Mouse (Mus musculus) intestine, postnatal 0 days (tissue): ENCODE measurements around the gene Tmem126b. TPM values are rescaled to one million over a fixed set of nuclear protein-coding genes. Genes with fewer than 3 reads are reported as not detected.

Source experiments
- ATAC-seq: fragments of 200-750 bp; cut with Nextera tagmentation; 2 replicates; pipeline ENCODE4 v1.8.0; 2017; ENCODE audit warnings: mild to moderate bottlenecking, moderate TSS enrichment, moderate library complexity
- H3K27ac ChIP-seq: fragments of 300-500 bp; sonication (generic); 2 replicates; pipeline ENCODE4 v1.5.1; 2014; ENCODE audit warnings: mild to moderate bottlenecking, low read depth, low read length, moderate library complexity
- H3K27me3 ChIP-seq: fragments of 300-500 bp; sonication (generic); replicated peaks from 2 replicates; pipeline ENCODE4 v1.6.1; 2014; ENCODE audit warnings: low read length, mixed read lengths; ENCODE audit not compliant: control insufficient read depth, insufficient read depth
- H3K36me3 ChIP-seq: fragments of 300-500 bp; sonication (generic); 2 replicates; pipeline ENCODE4 v1.6.1; 2014; ENCODE audit warnings: mild to moderate bottlenecking, moderate library complexity; ENCODE audit not compliant: control insufficient read depth, insufficient read depth
- H3K4me1 ChIP-seq: fragments of 300-500 bp; sonication (generic); replicated peaks from 2 replicates; pipeline ENCODE4 v1.6.1; 2014; ENCODE audit warnings: antibody characterized with exemption, low read length, mixed read lengths; ENCODE audit not compliant: control insufficient read depth, insufficient read depth
- H3K4me2 ChIP-seq: fragments of 300-500 bp; sonication (generic); replicated peaks from 2 replicates; pipeline ENCODE4 v1.6.1; 2014; ENCODE audit warnings: low read depth, mild to moderate bottlenecking, moderate library complexity
- H3K4me3 ChIP-seq: fragments of 300-500 bp; sonication (generic); 2 replicates; pipeline ENCODE4 v1.5.1; 2014; ENCODE audit warnings: low read depth, low read length
- H3K9ac ChIP-seq: fragments of 300-500 bp; sonication (generic); 2 replicates; pipeline ENCODE4 v1.6.1; 2014; ENCODE audit warnings: mild to moderate bottlenecking, low read depth, low read length
- H3K9me3 ChIP-seq: fragments of 300-500 bp; sonication (generic); 2 replicates; pipeline ENCODE4 v1.6.1; 2016; ENCODE audit warnings: mixed run types; ENCODE audit not compliant: control insufficient read depth
- CTCF ChIP-seq: sonication (generic); IDR thresholded peaks from 2 replicates; pipeline ENCODE4 v1.5.1; 2016; ENCODE audit warnings: low read depth, mild to moderate bottlenecking, control low read depth, antibody characterized with exemption, moderate library complexity
- WGBS: fragments of 180-500 bp; shearing (Covaris S2); extraction: QIAGEN DNeasy Blood & Tissue Kit; methylation state at CpG from one replicate; pipeline ENCODE4 v1.1.7; 2014; 5-methylcytosine and 5-hydroxymethylcytosine counted together
- polyA plus RNA-seq: library from polyadenylated mRNA; unstranded; fragments of >200 nt; fragmentation: Nextera tagmentation; extraction: Ambion mirVana; gene quantifications from 2 replicates; pipeline ENCODE4 v1.2.1, GENCODE M21; 2015

Gene Tmem126b
- polyA plus RNA-seq, 1 experiment from 2014 or later, result 32.0 TPM

- H3K9me3 ChIP-seq, result no peaks in the 10 kb centered on the region
- peak overlapping the region; percentile 80 for H3K4me2 ChIP-seq
- WGBS, result under 1% methylated on average over 6 of the region's 6 CpGs
- no peak overlapping the region for H3K27ac ChIP-seq
- peak overlapping the region; percentile 100 for H3K9ac ChIP-seq
- peak overlapping the region; percentile 98 for H3K4me3 ChIP-seq
- no peaks in the 10 kb centered on the region for H3K4me1 ChIP-seq
- TF ChIP-seq CTCF, result no peak
- ATAC-seq, result no peak
- H3K36me3 ChIP-seq, result peaks cover 7% of the 10 kb centered on the region; the same call in 1 of the 2 replicates
- no peaks in the 10 kb centered on the region for H3K27me3 ChIP-seq
These were observed 31.6 kb downstream of the Tmem126b start for GRCm38 (mm10) chr7:90444206-90444605.

DNA sequence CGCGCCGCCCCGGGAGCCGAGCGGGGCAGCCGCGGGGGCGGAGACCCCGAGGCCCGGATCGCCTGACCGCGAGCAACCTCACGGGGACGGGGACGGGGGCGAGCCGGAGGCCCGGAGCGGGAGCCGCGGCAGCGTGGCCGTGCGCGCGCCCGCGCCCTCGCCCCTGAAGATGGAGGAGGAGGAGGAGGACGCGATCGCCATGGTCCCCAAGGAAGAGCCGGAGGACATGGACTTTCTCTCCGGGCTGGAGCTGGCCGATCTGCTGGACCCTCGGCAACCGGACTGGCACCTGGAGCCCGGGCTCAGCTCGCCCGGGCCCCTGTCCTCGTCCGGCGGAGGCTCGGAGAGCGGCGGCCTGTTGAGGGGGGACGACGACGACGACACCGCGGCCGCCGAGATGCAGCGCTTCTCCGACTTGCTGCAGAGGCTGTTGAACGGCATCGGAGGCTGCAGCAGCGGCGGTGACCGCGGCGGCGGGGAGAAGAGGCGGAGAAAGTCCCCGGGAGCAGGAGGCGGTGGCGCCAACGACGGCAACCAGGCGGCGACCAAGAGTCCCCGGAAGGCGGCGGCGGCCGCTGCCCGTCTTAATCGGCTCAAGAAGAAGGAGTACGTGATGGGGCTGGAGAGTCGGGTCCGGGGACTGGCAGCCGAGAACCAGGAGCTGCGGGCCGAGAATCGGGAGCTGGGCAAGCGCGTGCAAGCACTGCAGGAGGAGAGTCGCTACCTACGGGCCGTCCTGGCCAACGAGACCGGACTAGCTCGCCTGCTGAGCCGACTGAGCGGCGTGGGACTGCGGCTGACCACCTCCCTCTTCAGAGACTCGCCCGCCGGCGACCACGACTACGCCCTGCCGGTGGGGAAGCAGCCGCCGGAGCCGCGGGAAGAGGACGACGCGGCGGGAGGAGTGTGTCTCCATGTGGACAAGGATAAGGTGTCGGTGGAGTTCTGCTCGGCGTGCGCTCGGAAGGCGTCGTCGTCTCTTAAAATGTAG, 32.4 kb downstream of the Tmem126b start:
- under 1% methylated on average over 122 of the region's 123 CpGs for WGBS
- peak; percentile 67 for ATAC-seq

GRCm38 (mm10) chr7:90442518-90443080, 33.2 kb downstream of the Tmem126b start, which contains the start of gene Crebzf:
Gene Crebzf, plus strand, starts transcription at chr7:90442729.
- Histone ChIP-seq H3K27me3 (no peaks in the 10 kb centered on the region), H3K4me1 (no peaks in the 10 kb centered on the region), H3K36me3 (peaks cover 2% of the 10 kb centered on the region; the same call in 1 of the 2 replicates), H3K4me3 (peak within 1 kb of the TSS; percentile 98), H3K9me3 (no peaks in the 10 kb centered on the region), H3K27ac (peak within 1 kb of the TSS; percentile 99), H3K4me2 (peak within 1 kb of the TSS; percentile 80), H3K9ac (peak within 1 kb of the TSS; percentile 100)
- ATAC-seq, result peak; percentile 98
- TF ChIP-seq CTCF, result no peak
- WGBS, result under 1% methylated on average over 42 of the region's 54 CpGs

More for the DNA sequence above, 32.4 kb downstream of the Tmem126b start:
- H3K4me2 ChIP-seq, result peak overlapping the region; percentile 80
- no peaks in the 10 kb centered on the region for H3K27me3 ChIP-seq
- H3K4me1 ChIP-seq, result no peaks in the 10 kb centered on the region
- H3K9me3 ChIP-seq, result no peaks in the 10 kb centered on the region
- TF ChIP-seq CTCF, result peak; percentile 70
- H3K4me3 ChIP-seq, result peak overlapping the region; percentile 98
- H3K9ac ChIP-seq, result peak overlapping the region; percentile 100
- H3K27ac ChIP-seq, result peak overlapping the region; percentile 99
- H3K36me3 ChIP-seq, result peaks cover 7% of the 10 kb centered on the region; the same call in 1 of the 2 replicates

- Histone ChIP-seq H3K27me3 (no peaks in the 10 kb centered on the region), H3K4me2 (peak overlapping the region; percentile 80), H3K4me1 (no peaks in the 10 kb centered on the region), H3K27ac (peak overlapping the region; percentile 54; the same call in 1 of the 2 replicates), H3K36me3 (no peaks in the 10 kb centered on the region; the same call in 1 of the 2 replicates), H3K4me3 (peak overlapping the region; percentile 98), H3K9ac (peak overlapping the region; percentile 100), H3K9me3 (no peaks in the 10 kb centered on the region)
- 11% methylated on average over 4 of the region's 4 CpGs for WGBS
- ATAC-seq, result no peak
- TF ChIP-seq CTCF, result no peak
These were observed 33.7 kb downstream of the Tmem126b start for GRCm38 (mm10) chr7:90442070-90442469.

- H3K27ac ChIP-seq, result no peak overlapping the region
- no peaks in the 10 kb centered on the region for H3K36me3 ChIP-seq
- TF ChIP-seq CTCF, result no peak
- 81% methylated on average over 4 of the region's 4 CpGs for WGBS
- no peaks in the 10 kb centered on the region for H3K4me1 ChIP-seq
- no peak overlapping the region for H3K4me2 ChIP-seq
- no peak overlapping the region for H3K4me3 ChIP-seq
- ATAC-seq, result no peak
- H3K9ac ChIP-seq, result no peak overlapping the region
- no peaks in the 10 kb centered on the region for H3K9me3 ChIP-seq
- H3K27me3 ChIP-seq, result no peaks in the 10 kb centered on the region
These were observed 35.8 kb downstream of the Tmem126b start for GRCm38 (mm10) chr7:90440044-90440443.

DNA sequence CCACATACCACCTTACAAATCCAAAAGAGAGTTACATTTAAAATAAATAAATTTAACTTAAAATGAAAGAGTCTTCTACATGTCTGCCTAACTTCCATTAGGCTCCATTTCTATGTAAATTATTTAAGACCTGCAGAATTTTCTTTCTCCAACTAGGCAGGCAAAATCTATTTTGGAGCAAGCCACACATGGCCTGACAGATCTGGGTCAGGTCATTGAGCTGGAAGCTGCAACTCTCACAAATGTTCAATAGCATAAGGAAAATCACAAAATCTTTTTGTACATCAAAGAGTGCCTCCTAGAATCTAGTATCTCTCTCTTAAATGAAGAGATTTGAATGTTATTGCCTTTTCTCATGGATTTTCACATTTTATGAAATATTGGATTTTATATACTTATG, 43.6 kb downstream of the Tmem126b start:
- Histone ChIP-seq H3K9me3 (no peaks in the 10 kb centered on the region), H3K4me1 (no peaks in the 10 kb centered on the region), H3K36me3 (no peaks in the 10 kb centered on the region), H3K27ac (no peak overlapping the region), H3K4me2 (no peak overlapping the region), H3K27me3 (no peaks in the 10 kb centered on the region), H3K4me3 (no peak overlapping the region), H3K9ac (no peak overlapping the region)
- ATAC-seq, result no peak
- no peak for TF ChIP-seq CTCF
